Mouse (Mus musculus): ENCODE data around the gene Gm10639. TPM values are rescaled to one million over a fixed set of nuclear protein-coding genes. Genes with fewer than 3 reads are reported as not detected.
"Not testable (repeated sequence)": the region's sequence is repeated elsewhere in the genome, so short reads cannot be mapped to it uniquely, and the experiment has no call there.

The Gm10639 gene
- total RNA-seq, 1 experiment = not detected

GRCm38 (mm10) chr9:78293683-78294082 lies 4.0 kb downstream of the Gm10639 start:
- H3K27ac ChIP-seq (ENCODE audit: insufficient read depth, low read depth, low read length, poor library complexity, severe bottlenecking); H3K9ac ChIP-seq (ENCODE audit: insufficient read depth, low read depth, low read length, poor library complexity, severe bottlenecking); H3K9me3 ChIP-seq (ENCODE audit: control insufficient read depth, insufficient read depth, low read depth, low read length); H3K36me3 ChIP-seq (ENCODE audit: control insufficient read depth, insufficient read depth, low read length, poor library complexity, severe bottlenecking); DNase-seq (ENCODE audit: low read depth, low spot score); in situ Hi-C loops (cut with MboI; ENCODE audit: low sequenced_read_pairs in 2 of 2, unreplicated experiment in 2 of 2); H3K4me1 ChIP-seq (ENCODE audit: control insufficient read depth in 2 of 2, insufficient read depth in 2 of 2, low read length in 2 of 2, poor library complexity in 1 of 2); H3K4me3 ChIP-seq (ENCODE audit: insufficient read depth in 1 of 2, low read depth in 1 of 2, low read length in 2 of 2, poor library complexity in 1 of 2, severe bottlenecking in 1 of 2): not testable (repeated sequence)

GRCm38 (mm10) chr9:78294781-78295180 lies 5.1 kb downstream of the Gm10639 start:
- H3K27ac ChIP-seq (ENCODE audit: insufficient read depth, low read depth, low read length, poor library complexity, severe bottlenecking); H3K36me3 ChIP-seq (ENCODE audit: control insufficient read depth, insufficient read depth, low read length, poor library complexity, severe bottlenecking); H3K4me1 ChIP-seq (ENCODE audit: control insufficient read depth in 2 of 2, insufficient read depth in 2 of 2, low read length in 2 of 2, poor library complexity in 1 of 2); H3K9ac ChIP-seq (ENCODE audit: insufficient read depth, low read depth, low read length, poor library complexity, severe bottlenecking); DNase-seq (ENCODE audit: low read depth, low spot score); in situ Hi-C loops (cut with MboI; ENCODE audit: low sequenced_read_pairs in 2 of 2, unreplicated experiment in 2 of 2); H3K9me3 ChIP-seq (ENCODE audit: control insufficient read depth, insufficient read depth, low read depth, low read length); H3K4me3 ChIP-seq (ENCODE audit: insufficient read depth in 1 of 2, low read depth in 1 of 2, low read length in 2 of 2, poor library complexity in 1 of 2, severe bottlenecking in 1 of 2): not testable (repeated sequence)

- H3K27ac ChIP-seq (ENCODE audit: insufficient read depth, low read depth, low read length, poor library complexity, severe bottlenecking); H3K9ac ChIP-seq (ENCODE audit: insufficient read depth, low read depth, low read length, poor library complexity, severe bottlenecking); H3K4me3 ChIP-seq (ENCODE audit: insufficient read depth in 1 of 2, low read depth in 1 of 2, low read length in 2 of 2, poor library complexity in 1 of 2, severe bottlenecking in 1 of 2); H3K9me3 ChIP-seq (ENCODE audit: control insufficient read depth, insufficient read depth, low read depth, low read length); H3K4me1 ChIP-seq (ENCODE audit: control insufficient read depth in 2 of 2, insufficient read depth in 2 of 2, low read length in 2 of 2, poor library complexity in 1 of 2); in situ Hi-C loops (cut with MboI; ENCODE audit: low sequenced_read_pairs in 2 of 2, unreplicated experiment in 2 of 2); H3K36me3 ChIP-seq (ENCODE audit: control insufficient read depth, insufficient read depth, low read length, poor library complexity, severe bottlenecking): not testable (repeated sequence)
- DNase-seq (ENCODE audit: low read depth, low spot score) = peak; percentile 55
- TF ChIP-seq ZC3H11A (IDR thresholded peaks at IDR 0.05; ENCODE audit: borderline replicate concordance, low read depth, low read length) = peak; percentile 17; the same call in 1 of the 2 replicates
Measured at GRCm38 (mm10) chr9:78296089-78296488, 6.4 kb downstream of the Gm10639 start.

GRCm38 (mm10) chr9:78298232-78298631 lies 8.5 kb downstream of the Gm10639 start:
- no peaks in the 10 kb centered on the region for H3K36me3 ChIP-seq (ENCODE audit: control insufficient read depth, insufficient read depth, low read length, poor library complexity, severe bottlenecking)
- in situ Hi-C loops (cut with MboI; ENCODE audit: low sequenced_read_pairs in 2 of 2, unreplicated experiment in 2 of 2) = no loop called here

GRCm38 (mm10) chr9:78299143-78299542 lies 9.4 kb downstream of the Gm10639 start:
- H3K9me3 ChIP-seq (ENCODE audit: control insufficient read depth, insufficient read depth, low read depth, low read length); H3K9ac ChIP-seq (ENCODE audit: insufficient read depth, low read depth, low read length, poor library complexity, severe bottlenecking); DNase-seq (ENCODE audit: low read depth, low spot score); H3K4me3 ChIP-seq (ENCODE audit: insufficient read depth in 1 of 2, low read depth in 1 of 2, low read length in 2 of 2, poor library complexity in 1 of 2, severe bottlenecking in 1 of 2); H3K36me3 ChIP-seq (ENCODE audit: control insufficient read depth, insufficient read depth, low read length, poor library complexity, severe bottlenecking); H3K4me1 ChIP-seq (ENCODE audit: control insufficient read depth in 2 of 2, insufficient read depth in 2 of 2, low read length in 2 of 2, poor library complexity in 1 of 2); in situ Hi-C loops (cut with MboI; ENCODE audit: low sequenced_read_pairs in 2 of 2, unreplicated experiment in 2 of 2); H3K27ac ChIP-seq (ENCODE audit: insufficient read depth, low read depth, low read length, poor library complexity, severe bottlenecking): not testable (repeated sequence)

More at GRCm38 (mm10) chr9:78298232-78298631, 8.5 kb downstream of the Gm10639 start:
- Histone ChIP-seq H3K4me1 (ENCODE audit: control insufficient read depth in 2 of 2, insufficient read depth in 2 of 2, low read length in 2 of 2, poor library complexity in 1 of 2) (no peaks in the 10 kb centered on the region), H3K27ac (ENCODE audit: insufficient read depth, low read depth, low read length, poor library complexity, severe bottlenecking) (no peak overlapping the region), H3K4me3 (ENCODE audit: insufficient read depth in 1 of 2, low read depth in 1 of 2, low read length in 2 of 2, poor library complexity in 1 of 2, severe bottlenecking in 1 of 2) (no peak overlapping the region), H3K9me3 (ENCODE audit: control insufficient read depth, insufficient read depth, low read depth, low read length) (no peaks in the 10 kb centered on the region), H3K9ac (ENCODE audit: insufficient read depth, low read depth, low read length, poor library complexity, severe bottlenecking) (no peak overlapping the region)
- DNase-seq (ENCODE audit: low read depth, low spot score) = no peak
- TF ChIP-seq ZNF384 (IDR thresholded peaks at IDR 0.05; ENCODE audit: low read depth, low read length) (no peak), CHD2 (IDR thresholded peaks at IDR 0.05; ENCODE audit: low read depth, low read length) (no peak), ZC3H11A (IDR thresholded peaks at IDR 0.05; ENCODE audit: borderline replicate concordance, low read depth, low read length) (no peak), MAFK (IDR thresholded peaks at IDR 0.05; ENCODE audit: insufficient read depth, low read depth, low read length) (no peak), HCFC1 (IDR thresholded peaks at IDR 0.05; ENCODE audit: borderline replicate concordance, insufficient read depth, low read length) (no peak)

GRCm38 (mm10) chr9:78308122-78308521 lies 18.4 kb downstream of the Gm10639 start:
- DNase-seq (ENCODE audit: low read depth, low spot score); in situ Hi-C loops (cut with MboI; ENCODE audit: low sequenced_read_pairs in 2 of 2, unreplicated experiment in 2 of 2); H3K4me3 ChIP-seq (ENCODE audit: insufficient read depth in 1 of 2, low read depth in 1 of 2, low read length in 2 of 2, poor library complexity in 1 of 2, severe bottlenecking in 1 of 2); H3K4me1 ChIP-seq (ENCODE audit: control insufficient read depth in 2 of 2, insufficient read depth in 2 of 2, low read length in 2 of 2, poor library complexity in 1 of 2); H3K9ac ChIP-seq (ENCODE audit: insufficient read depth, low read depth, low read length, poor library complexity, severe bottlenecking); H3K27ac ChIP-seq (ENCODE audit: insufficient read depth, low read depth, low read length, poor library complexity, severe bottlenecking); H3K36me3 ChIP-seq (ENCODE audit: control insufficient read depth, insufficient read depth, low read length, poor library complexity, severe bottlenecking); H3K9me3 ChIP-seq (ENCODE audit: control insufficient read depth, insufficient read depth, low read depth, low read length): not testable (repeated sequence)

Data from ES-E14 (cell line).